Mouse (Mus musculus): ENCODE data around the gene Timp1. TPM values are rescaled to one million over a fixed set of nuclear protein-coding genes. Genes with fewer than 3 reads are reported as not detected.

Timp1 gene
- not detected in 2 replicates for total RNA-seq (2017)

DNA sequence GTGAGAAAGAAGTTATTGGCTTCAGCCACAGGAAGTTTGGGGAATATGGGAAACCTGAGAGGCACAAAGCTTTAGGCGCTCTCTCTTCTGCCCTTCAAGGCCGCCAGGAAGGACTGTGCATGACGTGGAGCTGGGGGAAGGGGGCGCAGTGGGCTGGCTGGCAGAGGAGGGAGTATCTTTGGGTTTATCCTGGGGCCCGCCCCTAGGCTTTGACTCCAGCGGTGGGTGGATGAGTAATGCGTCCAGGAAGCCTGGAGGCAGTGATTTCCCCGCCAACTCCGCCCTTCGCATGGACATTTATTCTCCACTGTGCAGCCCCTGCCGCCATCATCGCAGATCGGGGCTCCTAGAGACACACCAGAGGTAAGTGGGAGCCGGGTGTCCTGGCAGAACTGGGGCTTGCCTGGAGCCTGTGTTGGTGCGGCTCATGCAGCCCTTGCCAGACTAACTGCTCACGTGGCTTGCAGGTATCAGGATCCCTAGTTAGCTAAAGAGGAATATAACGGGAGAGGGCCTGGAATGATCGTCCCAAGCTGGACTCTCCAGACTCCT is at the start of gene Timp1:
Gene Timp1, plus strand, starts transcription at position 205 of the 552 bp plus-strand sequence.
- 0 out of 4 replicates have a peak, but pooled peaks of 1 of the 2 experiments have one; percentile 42 for ATAC-seq (replicated peaks in 1 of 2; ENCODE audit: insufficient read depth in 1 of 2, low FRiP score in 2 of 2, low TSS enrichment in 1 of 2, low read depth in 1 of 2, poor library complexity in 2 of 2, severe bottlenecking in 2 of 2)

DNA sequence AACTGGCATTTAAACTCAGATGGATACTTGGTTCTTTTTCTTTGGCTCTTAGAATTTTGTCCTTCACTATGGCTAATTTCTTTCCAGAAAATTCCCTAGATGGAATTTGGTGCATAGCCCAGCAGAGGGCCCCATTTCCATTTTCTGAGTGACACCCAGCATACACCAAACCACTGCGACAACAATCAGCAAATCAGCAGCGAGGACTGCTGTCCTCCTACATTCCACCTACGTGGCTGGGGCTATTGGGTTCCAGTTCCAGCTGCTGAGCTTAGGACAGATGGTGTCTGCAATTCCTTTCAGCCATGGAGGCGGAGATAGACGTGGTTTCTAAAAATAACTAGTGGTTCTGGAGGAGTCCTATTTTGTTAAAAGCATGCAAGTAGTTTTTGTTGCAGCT is 41.0 kb upstream of the Timp1 start:
- 0 out of 4 replicates have a peak, but pooled peaks of 1 of the 2 experiments have one; percentile 39 for ATAC-seq (replicated peaks in 1 of 2; ENCODE audit: insufficient read depth in 1 of 2, low FRiP score in 2 of 2, low TSS enrichment in 1 of 2, low read depth in 1 of 2, poor library complexity in 2 of 2, severe bottlenecking in 2 of 2)

DNA sequence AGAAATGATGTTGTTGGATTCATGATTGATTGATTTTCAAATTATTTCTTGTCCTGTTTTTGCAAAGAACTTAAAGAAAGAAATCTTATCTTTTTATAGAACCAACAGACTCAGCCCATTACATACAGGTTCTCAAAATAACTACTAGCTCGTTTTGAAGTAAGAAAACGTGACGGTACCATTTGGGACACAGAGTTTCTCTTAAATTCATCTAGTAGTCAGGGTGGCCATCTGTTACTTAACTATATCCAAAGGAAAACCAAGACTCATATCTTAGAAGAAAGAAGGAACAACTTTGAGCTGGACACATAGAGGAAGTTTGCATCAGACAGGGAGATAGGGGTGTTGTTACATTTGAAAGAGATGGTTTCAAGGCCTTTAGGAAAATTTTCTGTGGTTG is 22.7 kb upstream of the Timp1 start:
- ATAC-seq (replicated peaks in 1 of 2; ENCODE audit: insufficient read depth in 1 of 2, low FRiP score in 2 of 2, low TSS enrichment in 1 of 2, low read depth in 1 of 2, poor library complexity in 2 of 2, severe bottlenecking in 2 of 2), result no peak

DNA sequence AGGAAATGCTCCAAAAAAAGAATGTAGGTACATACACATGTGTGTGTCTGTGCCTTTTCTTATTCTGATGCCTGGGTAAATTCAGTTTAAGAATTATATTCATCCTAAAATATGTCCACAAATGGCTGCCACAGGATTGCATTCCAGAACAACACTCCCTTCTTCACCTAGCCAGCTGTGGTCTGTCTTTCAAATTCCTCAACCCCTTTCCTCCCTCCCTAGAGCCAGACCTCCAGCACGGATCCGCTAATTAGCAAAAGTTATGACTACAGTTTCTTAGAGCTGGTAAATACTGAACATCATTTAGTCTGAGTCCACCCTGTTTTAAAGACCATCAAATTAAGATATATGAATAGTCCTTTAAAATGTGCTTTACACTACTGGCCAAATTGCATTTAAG is 22.1 kb upstream of the Timp1 start:
- no peak for ATAC-seq (replicated peaks in 1 of 2; ENCODE audit: insufficient read depth in 1 of 2, low FRiP score in 2 of 2, low TSS enrichment in 1 of 2, low read depth in 1 of 2, poor library complexity in 2 of 2, severe bottlenecking in 2 of 2)

DNA sequence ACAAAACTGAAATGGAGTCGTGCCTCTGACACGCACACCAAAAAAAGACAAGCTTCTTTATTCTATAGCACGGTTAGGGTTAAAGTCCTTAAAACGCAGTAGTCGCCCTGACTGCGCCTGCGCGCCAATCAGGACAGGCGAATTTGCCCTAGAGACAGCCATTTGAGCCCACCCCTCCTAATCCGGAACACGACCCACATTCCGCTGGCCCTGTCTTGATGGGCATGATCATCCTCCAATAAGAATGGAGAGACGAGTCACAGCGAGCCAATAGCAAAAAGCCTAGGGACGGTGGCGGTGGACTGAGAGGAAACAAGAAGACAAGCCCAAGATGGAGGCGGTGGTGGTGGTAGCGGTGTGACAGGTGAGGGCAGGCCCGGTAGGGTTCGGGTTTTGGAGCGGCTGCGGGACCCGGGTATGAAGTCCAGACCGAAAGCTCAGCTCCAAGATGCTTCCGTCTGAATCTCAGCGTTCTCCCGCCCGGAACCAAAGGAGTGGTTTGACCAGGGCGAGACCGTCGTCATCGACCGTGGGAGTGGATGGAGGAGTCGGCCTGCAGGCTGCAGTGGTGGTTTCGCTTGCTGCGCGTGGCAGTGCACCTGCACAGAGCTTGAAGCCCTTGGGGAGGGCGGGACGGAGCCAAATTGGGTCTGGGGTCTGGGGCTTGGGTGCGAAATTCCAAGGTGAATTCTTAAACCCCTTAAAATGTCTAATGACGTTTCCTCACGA is 21.5 kb upstream of the Timp1 start:
- peak; percentile 100 for ATAC-seq (replicated peaks in 1 of 2; ENCODE audit: insufficient read depth in 1 of 2, low FRiP score in 2 of 2, low TSS enrichment in 1 of 2, low read depth in 1 of 2, poor library complexity in 2 of 2, severe bottlenecking in 2 of 2)

DNA sequence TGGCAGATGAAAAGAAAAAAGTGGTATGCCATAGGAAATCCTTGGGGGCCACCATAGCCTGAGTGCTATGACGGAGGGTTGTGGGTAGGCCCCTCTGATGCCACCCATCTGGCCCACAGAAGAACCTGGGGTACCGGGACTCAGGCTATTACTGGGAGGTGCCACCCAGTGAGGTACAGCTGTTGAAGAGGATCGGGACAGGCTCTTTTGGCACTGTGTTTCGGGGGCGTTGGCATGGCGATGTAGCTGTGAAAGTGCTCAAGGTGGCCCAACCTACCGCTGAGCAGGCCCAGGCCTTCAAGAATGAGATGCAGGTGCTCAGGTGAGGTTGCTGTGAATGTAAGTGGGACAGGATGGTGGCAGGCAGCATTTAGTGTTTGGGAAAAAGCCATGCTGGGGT is 16.2 kb upstream of the Timp1 start:
- ATAC-seq (replicated peaks in 1 of 2; ENCODE audit: insufficient read depth in 1 of 2, low FRiP score in 2 of 2, low TSS enrichment in 1 of 2, low read depth in 1 of 2, poor library complexity in 2 of 2, severe bottlenecking in 2 of 2), result no peak

DNA sequence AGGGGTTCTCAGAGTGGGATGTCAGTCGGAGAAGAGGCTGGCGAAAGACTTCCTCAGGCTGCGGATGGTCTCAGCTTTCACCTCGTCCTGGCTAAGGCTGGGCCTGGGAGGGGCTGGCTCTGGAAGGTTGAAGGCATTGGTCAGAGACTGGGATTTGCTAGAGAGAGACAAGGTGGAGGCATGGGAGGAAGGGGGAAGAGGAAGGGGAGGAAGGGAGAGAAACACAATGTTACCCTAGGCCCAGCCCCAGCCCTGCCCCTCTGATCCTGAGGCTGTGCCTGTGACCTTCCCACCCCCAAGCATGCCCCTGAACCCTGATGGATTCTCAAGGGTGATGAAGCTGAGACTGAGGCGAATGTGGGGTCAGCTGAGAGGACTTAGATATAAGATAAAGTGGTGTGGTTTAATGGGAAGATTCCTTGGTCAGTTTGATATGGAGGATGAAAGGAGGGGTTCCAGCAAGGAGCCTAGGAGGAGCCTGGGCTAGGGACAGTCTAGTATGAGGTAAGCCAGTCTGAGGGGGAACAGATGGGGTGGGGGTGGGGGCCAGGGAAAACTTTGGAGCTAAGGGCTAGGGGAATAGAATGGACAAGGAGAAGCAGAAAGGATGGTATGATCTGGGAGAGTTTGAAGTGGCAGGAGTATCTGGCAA is 8.4 kb upstream of the Timp1 start:
- ATAC-seq (replicated peaks in 1 of 2; ENCODE audit: insufficient read depth in 1 of 2, low FRiP score in 2 of 2, low TSS enrichment in 1 of 2, low read depth in 1 of 2, poor library complexity in 2 of 2, severe bottlenecking in 2 of 2), result no peak

DNA sequence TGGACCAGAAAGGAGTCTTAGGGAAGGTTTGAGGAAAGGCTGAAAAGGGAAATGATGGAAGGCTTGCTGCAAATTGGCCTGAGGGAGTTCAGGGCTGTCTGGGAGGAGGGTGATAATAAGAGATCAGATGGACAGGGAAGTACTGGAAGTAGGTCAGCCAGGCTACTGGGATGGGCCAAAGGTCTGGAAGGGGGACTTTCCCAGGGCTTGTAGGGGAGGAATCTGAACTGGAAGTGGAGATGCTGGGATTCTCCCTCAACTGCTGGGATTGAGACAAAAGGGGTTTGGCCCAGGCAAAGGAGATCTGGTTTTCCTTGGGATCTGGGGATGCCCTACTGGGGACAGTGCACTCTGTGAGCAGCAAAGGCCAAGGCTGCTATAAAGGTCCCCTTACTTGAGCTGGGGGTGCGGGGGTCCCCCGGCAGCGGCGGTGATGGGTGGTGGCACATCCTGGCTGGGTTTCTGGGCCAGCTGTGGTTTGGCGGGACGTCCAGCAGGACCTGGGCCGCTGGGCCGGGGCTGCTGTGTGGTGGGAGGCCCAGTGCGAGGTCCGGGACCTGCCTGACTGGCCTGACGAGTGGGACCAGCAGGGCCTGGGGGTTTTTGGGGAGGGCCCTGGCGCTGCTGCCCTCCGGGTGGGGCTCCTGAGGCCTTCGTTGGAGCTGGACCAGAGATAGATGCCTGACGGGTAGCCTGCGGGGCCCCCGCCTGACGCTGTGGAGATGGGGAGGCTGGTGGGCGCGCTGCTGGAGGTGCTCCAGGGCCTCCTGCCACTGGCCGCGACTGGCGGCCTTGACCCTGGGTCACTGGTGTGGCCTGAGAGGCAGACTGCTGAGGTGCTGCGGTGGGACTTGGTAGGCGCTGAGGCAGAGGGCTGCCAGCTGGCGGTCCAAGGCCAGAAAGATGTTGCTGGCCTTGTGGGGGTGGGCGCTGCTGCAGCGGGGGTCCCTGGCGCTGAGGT is 7.6 kb upstream of the Timp1 start:
- 0 out of 4 replicates have a peak, but pooled peaks of 1 of the 2 experiments have one; percentile 16 for ATAC-seq (replicated peaks in 1 of 2; ENCODE audit: insufficient read depth in 1 of 2, low FRiP score in 2 of 2, low TSS enrichment in 1 of 2, low read depth in 1 of 2, poor library complexity in 2 of 2, severe bottlenecking in 2 of 2)

DNA sequence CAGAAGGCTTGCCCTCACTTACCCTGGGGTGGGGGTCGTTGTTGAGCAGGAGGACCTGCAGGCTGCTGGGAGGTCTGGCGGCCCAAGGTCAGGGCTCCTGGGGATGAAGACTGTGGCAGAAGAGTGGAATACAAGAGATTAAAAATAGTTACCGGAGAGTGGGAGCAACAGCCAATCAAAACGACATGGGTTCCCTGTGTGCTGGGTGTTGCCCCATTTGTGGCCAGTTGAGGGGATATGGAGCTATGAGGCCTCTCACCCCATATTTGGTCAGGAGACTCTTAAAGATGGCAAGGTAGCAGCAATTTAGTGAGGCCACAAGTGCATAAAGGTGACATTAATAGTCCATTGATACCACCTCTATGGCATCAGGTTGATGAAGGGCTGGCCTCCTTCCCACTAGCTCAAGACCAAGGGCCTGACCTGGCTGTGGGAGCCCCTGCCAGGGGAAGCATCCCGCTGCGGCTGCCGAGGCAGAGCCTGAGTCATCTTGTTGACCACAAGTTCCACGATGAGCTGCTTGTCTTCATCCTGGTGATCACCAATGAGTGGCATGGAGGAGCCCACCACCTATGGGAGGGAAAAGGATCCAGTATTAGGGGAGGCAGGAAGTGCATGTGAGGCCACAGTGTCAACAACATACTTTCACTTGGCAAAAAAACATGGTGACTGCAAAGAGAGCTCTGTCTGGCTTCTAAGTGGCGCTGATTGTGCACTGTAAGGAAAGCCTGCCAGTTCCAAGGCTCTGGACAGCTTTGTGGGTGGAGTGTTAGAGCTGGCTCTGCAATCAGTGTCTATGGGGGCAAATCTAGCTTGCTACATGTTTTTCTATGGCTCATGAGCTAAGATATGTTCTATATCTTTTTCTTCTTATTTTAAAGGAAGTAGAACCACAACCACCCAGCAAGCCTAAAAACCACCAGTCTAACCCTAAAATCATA is 6.5 kb upstream of the Timp1 start:
- peak; percentile 24 to 49; a peak in 3 of 4 replicates for ATAC-seq (replicated peaks in 1 of 2; ENCODE audit: insufficient read depth in 1 of 2, low FRiP score in 2 of 2, low TSS enrichment in 1 of 2, low read depth in 1 of 2, poor library complexity in 2 of 2, severe bottlenecking in 2 of 2)

DNA sequence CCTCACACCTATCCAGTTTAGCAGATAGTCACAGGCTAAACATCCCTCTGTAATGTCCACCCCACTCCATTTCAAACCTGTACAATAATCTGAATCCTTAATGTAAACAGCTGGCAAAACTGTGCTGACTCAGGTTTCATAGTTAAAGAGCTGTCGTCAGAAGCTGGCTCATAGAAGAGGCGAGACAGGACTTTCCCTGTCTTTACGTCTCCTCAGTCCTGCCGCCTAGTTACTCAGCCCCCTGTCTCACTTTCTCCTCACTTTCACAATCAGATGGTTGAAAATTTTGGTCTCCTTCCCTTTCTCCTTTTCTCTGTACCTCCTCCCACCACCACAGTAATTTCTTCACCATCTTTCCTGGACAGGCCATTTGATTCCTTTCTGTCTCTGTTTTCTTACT is 1.9 kb upstream of the Timp1 start:
- ATAC-seq (replicated peaks in 1 of 2; ENCODE audit: insufficient read depth in 1 of 2, low FRiP score in 2 of 2, low TSS enrichment in 1 of 2, low read depth in 1 of 2, poor library complexity in 2 of 2, severe bottlenecking in 2 of 2), result no peak

DNA sequence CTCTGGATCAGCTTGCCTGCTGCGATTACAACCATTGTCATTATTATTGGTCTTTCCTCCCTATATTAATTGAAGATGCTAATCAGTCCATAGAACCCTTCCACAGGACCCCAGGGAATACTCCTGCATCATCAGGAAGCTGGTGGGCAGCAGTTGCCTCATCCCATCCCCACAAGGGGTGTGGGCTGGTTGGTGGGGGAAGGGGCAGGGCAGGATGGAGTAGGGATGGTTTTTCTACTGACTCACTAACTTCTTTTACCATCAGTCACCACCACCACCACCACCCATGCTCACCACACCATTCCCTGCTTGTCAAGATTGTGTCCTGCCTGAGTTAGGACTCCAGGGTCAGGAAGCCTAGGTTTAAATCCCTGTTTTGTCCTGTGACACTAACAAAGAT is 763 bp upstream of the Timp1 start:
- ATAC-seq (replicated peaks in 1 of 2; ENCODE audit: insufficient read depth in 1 of 2, low FRiP score in 2 of 2, low TSS enrichment in 1 of 2, low read depth in 1 of 2, poor library complexity in 2 of 2, severe bottlenecking in 2 of 2), result no peak

DNA sequence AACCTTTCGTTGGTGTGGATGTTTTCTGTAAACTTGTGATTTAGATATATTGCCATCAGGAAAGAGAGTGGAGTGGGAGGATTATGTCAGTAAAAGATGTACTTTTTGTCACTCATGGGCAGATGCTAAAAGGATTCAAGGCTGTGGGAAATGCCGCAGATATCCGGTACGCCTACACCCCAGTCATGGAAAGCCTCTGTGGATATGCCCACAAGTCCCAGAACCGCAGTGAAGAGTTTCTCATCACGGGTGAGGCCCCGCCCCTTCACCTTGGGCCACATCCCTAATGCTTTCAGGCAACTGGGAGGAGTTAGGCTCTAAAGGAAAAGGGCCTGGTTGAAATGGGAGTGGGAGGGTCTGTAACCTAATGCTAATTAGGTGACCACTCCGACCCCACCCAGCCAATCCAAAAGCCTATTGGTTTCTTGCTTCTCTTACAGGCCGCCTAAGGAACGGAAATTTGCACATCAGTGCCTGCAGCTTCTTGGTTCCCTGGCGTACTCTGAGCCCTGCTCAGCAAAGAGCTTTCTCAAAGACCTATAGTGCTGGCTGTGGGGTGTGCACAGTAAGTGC is 3.0 kb downstream of the Timp1 start:
- no peak for ATAC-seq (replicated peaks in 1 of 2; ENCODE audit: insufficient read depth in 1 of 2, low FRiP score in 2 of 2, low TSS enrichment in 1 of 2, low read depth in 1 of 2, poor library complexity in 2 of 2, severe bottlenecking in 2 of 2)

DNA sequence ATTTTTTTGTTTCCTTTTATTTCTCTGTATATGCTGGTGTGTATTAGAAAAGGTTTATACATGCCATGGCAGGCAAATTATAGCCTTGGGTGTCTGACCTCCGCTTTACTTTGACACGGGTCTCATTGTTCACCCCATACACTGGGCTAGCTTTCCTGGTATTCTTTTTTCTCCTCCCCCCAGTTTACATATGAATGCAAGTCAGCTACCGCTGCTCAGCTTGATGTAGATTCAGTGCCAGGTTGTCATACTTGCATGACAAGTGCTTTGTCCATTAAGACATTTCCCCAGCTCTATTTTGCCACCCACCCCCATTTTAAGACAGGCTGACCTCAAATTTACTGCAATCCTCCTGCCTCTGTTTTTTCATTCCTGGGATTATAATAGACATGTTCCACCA is 5.3 kb downstream of the Timp1 start:
- no peak for ATAC-seq (replicated peaks in 1 of 2; ENCODE audit: insufficient read depth in 1 of 2, low FRiP score in 2 of 2, low TSS enrichment in 1 of 2, low read depth in 1 of 2, poor library complexity in 2 of 2, severe bottlenecking in 2 of 2)

DNA sequence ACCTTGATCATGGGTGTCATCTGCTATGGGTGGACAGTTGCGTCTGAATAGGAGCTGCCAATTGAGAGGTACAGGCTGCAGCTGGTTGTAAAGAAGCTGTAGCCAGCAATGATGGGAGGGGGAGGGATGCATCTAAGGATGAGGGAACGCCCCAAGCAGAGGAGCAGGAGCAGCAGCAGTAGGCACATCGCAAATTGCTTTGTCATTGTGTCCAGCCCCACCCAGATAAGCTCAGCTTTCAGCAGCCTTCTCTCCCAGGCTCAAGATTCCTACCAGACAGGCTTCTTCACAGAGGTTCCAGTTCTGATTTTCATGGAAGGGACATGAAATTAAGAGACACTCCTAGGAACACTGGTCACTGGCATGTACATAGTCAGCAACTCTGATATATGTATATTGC is 40.1 kb downstream of the Timp1 start:
- no peak for ATAC-seq (replicated peaks in 1 of 2; ENCODE audit: insufficient read depth in 1 of 2, low FRiP score in 2 of 2, low TSS enrichment in 1 of 2, low read depth in 1 of 2, poor library complexity in 2 of 2, severe bottlenecking in 2 of 2)

DNA sequence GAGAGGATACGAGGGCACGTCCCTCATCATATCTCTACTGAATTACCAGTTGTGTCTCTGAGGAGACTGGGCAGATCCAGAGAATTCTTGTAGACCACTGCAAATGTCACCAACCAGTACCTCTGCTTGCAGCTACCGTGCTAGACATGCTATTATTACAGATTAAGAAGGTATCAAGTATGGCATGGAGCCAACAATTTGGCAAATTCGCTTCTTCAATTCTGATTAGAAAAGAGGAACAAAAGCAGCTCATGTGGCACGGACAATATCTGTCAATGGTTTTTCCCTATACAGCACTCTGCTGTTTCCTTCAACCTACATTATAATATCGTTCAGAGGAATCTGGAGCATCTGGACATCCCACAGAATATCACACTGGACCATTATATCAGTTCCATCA is 43.8 kb downstream of the Timp1 start:
- ATAC-seq (replicated peaks in 1 of 2; ENCODE audit: insufficient read depth in 1 of 2, low FRiP score in 2 of 2, low TSS enrichment in 1 of 2, low read depth in 1 of 2, poor library complexity in 2 of 2, severe bottlenecking in 2 of 2), result no peak

DNA sequence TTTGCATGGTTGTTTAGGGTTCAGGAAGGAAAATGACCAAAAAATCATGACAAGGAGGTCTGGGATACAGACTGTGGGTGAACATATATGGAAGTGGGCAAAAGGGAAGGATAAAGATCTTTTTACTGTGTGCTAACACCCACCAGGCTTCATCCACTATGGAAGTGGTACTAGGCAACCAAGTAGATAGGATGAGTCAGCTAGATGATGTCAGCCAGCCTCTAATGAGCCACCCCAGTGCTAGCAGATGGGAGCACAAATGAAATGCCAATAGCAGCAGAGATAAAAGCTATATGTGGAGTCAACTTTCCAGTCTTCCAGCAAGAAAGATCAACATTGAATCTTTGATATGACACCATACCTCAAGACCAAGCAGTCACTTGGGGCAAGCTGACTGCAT is 45.1 kb downstream of the Timp1 start:
- no peak for ATAC-seq (replicated peaks in 1 of 2; ENCODE audit: insufficient read depth in 1 of 2, low FRiP score in 2 of 2, low TSS enrichment in 1 of 2, low read depth in 1 of 2, poor library complexity in 2 of 2, severe bottlenecking in 2 of 2)

Measured in hematopoietic stem cell, adult 5-6 weeks (primary cell).